Mouse (Mus musculus) CH12.LX (cell line): ENCODE measurements around the gene Rassf5.
"Not testable (repeated sequence)": the region's sequence is repeated elsewhere in the genome, so short reads cannot be mapped to it uniquely, and the experiment has no call there.

Experiments
- CTCF ChIP-seq, 2 experiments: IDR thresholded peaks in 1 of 2; conservative IDR thresholded peaks in 1 of 2; 2 replicates each; pipeline ENCODE4 v1.5.1; 2011 to 2012; ENCODE audit warnings: low read depth in 2 of 2, low read length in 2 of 2, improper control_type of control experiment in 1 of 2, inconsistent platforms in 1 of 2, mild to moderate bottlenecking in 1 of 2, moderate library complexity in 1 of 2
- HCFC1 ChIP-seq: IDR thresholded peaks from 2 replicates; pipeline ENCODE4 v1.6.1; 2012; ENCODE audit warnings: low read depth, mild to moderate bottlenecking, inconsistent platforms, low read length, improper control_type of control experiment
- MAFK ChIP-seq: IDR thresholded peaks from 2 replicates; pipeline ENCODE4 v1.6.1; 2011; ENCODE audit warnings: low read length, improper control_type of control experiment; ENCODE audit not compliant: insufficient replicate concordance
- MAX ChIP-seq: IDR thresholded peaks from 2 replicates; pipeline ENCODE4 v1.6.1; 2011; ENCODE audit warnings: low read length, improper control_type of control experiment
- NELFE ChIP-seq: IDR thresholded peaks from 2 replicates; pipeline ENCODE4 v1.6.1; 2011; ENCODE audit warnings: low read depth, low read length, improper control_type of control experiment
- NRF1 ChIP-seq: IDR thresholded peaks from 2 replicates; pipeline ENCODE4 v1.6.1; 2014; ENCODE audit warnings: low read depth, mild to moderate bottlenecking, inconsistent platforms, low read length, improper control_type of control experiment, moderate library complexity
- POLR2A ChIP-seq: IDR thresholded peaks from 2 replicates; pipeline ENCODE4 v1.6.1; 2011; ENCODE audit warnings: low read depth, mild to moderate bottlenecking, improper control_type of control experiment, low read length
- POLR2AphosphoS2 ChIP-seq: IDR thresholded peaks from 2 replicates; pipeline ENCODE4 v1.6.1; 2011; ENCODE audit warnings: low read depth, low read length, improper control_type of control experiment
- RCOR1 ChIP-seq: conservative IDR thresholded peaks from 2 replicates; pipeline ENCODE4 v1.6.1; 2012; ENCODE audit warnings: low read depth, mild to moderate bottlenecking, inconsistent platforms, low read length, improper control_type of control experiment
- SMC3 ChIP-seq: IDR thresholded peaks from 2 replicates; pipeline ENCODE4 v1.6.1; 2011; ENCODE audit warnings: low read depth, low read length, improper control_type of control experiment
- ZKSCAN1 ChIP-seq: IDR thresholded peaks from 2 replicates; pipeline ENCODE4 v1.6.1; 2012; ENCODE audit warnings: low read depth, inconsistent platforms, low read length, improper control_type of control experiment, borderline replicate concordance
- ZNF384 ChIP-seq: IDR thresholded peaks from 2 replicates; pipeline ENCODE4 v1.6.1; 2012; ENCODE audit warnings: low read depth, low read length, improper control_type of control experiment, inconsistent platforms

DNA sequence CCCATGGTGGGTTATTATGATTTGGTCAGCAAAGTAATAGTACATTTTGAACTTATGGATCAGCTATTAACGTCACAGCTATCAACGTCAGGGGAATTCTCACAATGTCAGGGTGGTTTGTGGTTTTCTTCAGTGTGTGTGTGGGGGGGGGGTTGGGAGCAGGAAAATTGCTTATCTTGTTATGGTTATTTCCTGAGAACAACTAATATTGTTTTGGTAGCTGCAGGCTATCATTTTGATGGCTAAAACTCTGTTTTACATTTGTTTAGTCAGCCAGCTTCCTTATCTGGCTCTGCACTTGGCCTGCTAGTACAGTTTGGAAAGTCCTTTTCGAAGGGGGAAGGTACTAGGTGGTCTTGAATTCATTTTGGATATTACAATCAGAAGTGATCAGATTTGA lies 99.8 kb downstream of the Rassf5 start:
- not testable (repeated sequence) for TF ChIP-seq POLR2A; CTCF (conservative IDR thresholded peaks at IDR 0.05 in 1 of 2, IDR thresholded peaks at IDR 0.05 in 1 of 2; ENCODE audit: low read depth in 2 of 2, low read length in 2 of 2); NRF1; ZNF384; HCFC1; POLR2AphosphoS2; MAFK; NELFE; ZKSCAN1; SMC3; RCOR1; MAX
